9 mouse cellular contexts compared by ENCODE assay signal in the genomic region with DNA sequence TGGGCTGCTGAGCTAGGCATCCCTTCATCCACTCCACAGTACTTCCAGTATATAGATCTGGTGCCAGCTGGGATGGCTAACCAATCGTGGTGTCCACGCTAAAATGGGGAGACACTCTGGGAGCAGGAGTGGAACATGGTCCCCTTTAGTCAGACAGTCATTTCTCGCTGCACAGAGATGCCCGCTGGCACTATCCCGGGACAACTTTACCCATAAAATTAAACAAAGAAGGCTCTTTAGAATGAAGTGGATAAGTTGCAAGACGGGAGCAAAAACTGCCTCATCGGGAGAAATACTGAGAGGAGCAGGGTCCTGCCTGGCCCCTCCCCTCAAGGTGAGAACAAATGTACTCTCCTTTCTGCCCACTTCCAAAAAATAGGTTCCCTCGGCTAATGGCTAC. TPM values are rescaled to one million over a fixed set of nuclear protein-coding genes. Genes with fewer than 3 reads are reported as not detected.
DNase-seq lines count a peak whose midpoint lies in the region; ATAC-seq and TF ChIP-seq lines count a peak whose summit lies in the region.
"Had no signal": no experiment of that assay in that cellular context is flagged by ENCODE, and none has a peak within 500 bp of the region (broad histone marks: within the 10 kb centered on the region; RNA-seq: fewer than 3 reads in every experiment).

No protein-coding gene starts in this region.

- no peaks in the 10 kb centered on the region for H3K9me3 ChIP-seq in lung, postnatal 0 days (ENCODE audit: low read length)
- H3K9me3 ChIP-seq in limb, embryonic 13.5 days = no peaks in the 10 kb centered on the region
- H3K9me3 ChIP-seq in stomach, embryonic 16.5 days (replicated peaks; ENCODE audit: control insufficient read depth, low read length) = no peaks in the 10 kb centered on the region

- H3K4me1 ChIP-seq in lung, postnatal 0 days (ENCODE audit: insufficient read depth, low read depth, low read length) = peaks cover 3% of the 10 kb centered on the region; the same call in 1 of the 2 replicates
- peaks cover 18% of the 10 kb centered on the region for H3K4me1 ChIP-seq in limb, embryonic 13.5 days
- peaks cover 15% of the 10 kb centered on the region for H3K4me1 ChIP-seq in stomach, embryonic 16.5 days (ENCODE audit: control insufficient read depth, insufficient read depth, low read length)

- H3K27ac ChIP-seq in lung, postnatal 0 days (ENCODE audit: low read length) = no peak overlapping the region
- no peak overlapping the region for H3K27ac ChIP-seq in limb, embryonic 13.5 days
- no peak overlapping the region for H3K27ac ChIP-seq in stomach, embryonic 16.5 days (ENCODE audit: low read length)

- H3K9ac ChIP-seq in lung, postnatal 0 days (replicated peaks; ENCODE audit: low read depth) = no peak overlapping the region
- H3K9ac ChIP-seq in limb, embryonic 13.5 days = peak overlapping the region; percentile 85
- H3K9ac ChIP-seq in stomach, embryonic 16.5 days (ENCODE audit: low read length) = peak overlapping the region; percentile 89

- no peak for TF ChIP-seq CTCF in lung, postnatal 0 days (IDR thresholded peaks at IDR 0.05)

- H3K27me3 ChIP-seq in lung, postnatal 0 days (replicated peaks; ENCODE audit: insufficient read depth, low read length) = 0 out of 2 replicates have a peak, but pooled peaks cover 7% of the 10 kb centered on the region
- H3K27me3 ChIP-seq in limb, embryonic 13.5 days = peaks cover 34% of the 10 kb centered on the region
- H3K27me3 ChIP-seq in stomach, embryonic 16.5 days (ENCODE audit: control insufficient read depth, insufficient read depth, low read length) = no peaks in the 10 kb centered on the region

- H3K36me3 ChIP-seq in lung, postnatal 0 days (ENCODE audit: insufficient read depth, low read length) = no peaks in the 10 kb centered on the region
- H3K36me3 ChIP-seq in limb, embryonic 13.5 days = peaks cover 38% of the 10 kb centered on the region
- peaks cover 5% of the 10 kb centered on the region; the same call in 1 of the 2 replicates for H3K36me3 ChIP-seq in stomach, embryonic 16.5 days (ENCODE audit: control insufficient read depth, insufficient read depth, low read length)

- DNase-seq in cerebellum, adult 9-10 months = peak; percentile 63
- no peak for DNase-seq in cerebellum, adult 8-10 months
- no peak for DNase-seq in lung, postnatal 0 days (ENCODE audit: low spot score)
- no peak for DNase-seq in lung, adult 18-20 months
- no peak for DNase-seq in adrenal gland, adult 2 months
- no peak for DNase-seq in adrenal gland, postnatal 25 days

- H3K4me3 ChIP-seq in lung, postnatal 0 days (ENCODE audit: low read depth, low read length) = peak overlapping the region; percentile 70
- peak overlapping the region; percentile 94 for H3K4me3 ChIP-seq in limb, embryonic 13.5 days
- peak overlapping the region; percentile 75 for H3K4me3 ChIP-seq in stomach, embryonic 16.5 days (replicated peaks; ENCODE audit: low read length)

- ATAC-seq in lung, postnatal 0 days = no peak
- ATAC-seq in limb, embryonic 13.5 days (ENCODE audit: low FRiP score, low read depth) = no peak
- no peak for ATAC-seq in stomach, embryonic 16.5 days (ENCODE audit: insufficient read depth, low FRiP score)

- TF ChIP-seq EP300 in lung, postnatal 0 days (IDR thresholded peaks at IDR 0.05) = no peak

- 5% methylated on average over 8 of the region's 8 CpGs for WGBS in lung, postnatal 0 days
- 11% methylated on average over 8 of the region's 8 CpGs for WGBS in limb, embryonic 13.5 days
- 6% methylated on average over 8 of the region's 8 CpGs for WGBS in stomach, embryonic 16.5 days

- H3K4me2 ChIP-seq in lung, postnatal 0 days (replicated peaks; ENCODE audit: low read depth, low read length) = peak overlapping the region; percentile 100
- H3K4me2 ChIP-seq in limb, embryonic 13.5 days (replicated peaks) = peak overlapping the region; percentile 93
- H3K4me2 ChIP-seq in stomach, embryonic 16.5 days (ENCODE audit: low read depth, low read length) = peak overlapping the region; percentile 96

RNA-seq across cellular contexts. Expression of gene March9, which starts 1.3 kb away (rescaled TPM):
- polyA plus RNA-seq in lung, postnatal 0 days (2015; fragmentation: Nextera tagmentation; extraction: Ambion mirVana) = 0.63 and 0.86 TPM in 2 replicates
- polyA plus RNA-seq in limb, embryonic 13.5 days (2015; fragmentation: Nextera tagmentation; extraction: Ambion mirVana) = 1.5 and 1.8 TPM in 2 replicates
- 0.66 and 0.72 TPM in 2 replicates for polyA plus RNA-seq in stomach, embryonic 16.5 days (2015; fragmentation: Nextera tagmentation; extraction: Ambion mirVana)
- 10 to 100 TPM in 1 of 2 experiments, 1 to 10 TPM in 1; 5.4 to 12.2 TPM for total RNA-seq in adrenal gland, adult 2 months (2021)
- polyA plus RNA-seq in adrenal gland, adult 2 months (2012; rRNA removed) = 20.1 and 20.6 TPM in 2 replicates
- 8.6 and 10.9 TPM in 2 replicates for total RNA-seq in adrenal gland, postnatal 25 days (2021)

RNA-seq across cellular contexts. Expression of gene Cdk4, which starts 4.6 kb away (rescaled TPM):
- 358 and 362 TPM in 2 replicates for polyA plus RNA-seq in lung, postnatal 0 days (2015; fragmentation: Nextera tagmentation; extraction: Ambion mirVana)
- polyA plus RNA-seq in limb, embryonic 13.5 days (2015; fragmentation: Nextera tagmentation; extraction: Ambion mirVana) = 2,027 and 2,061 TPM in 2 replicates
- polyA plus RNA-seq in stomach, embryonic 16.5 days (2015; fragmentation: Nextera tagmentation; extraction: Ambion mirVana) = 1,208 and 1,239 TPM in 2 replicates
- total RNA-seq in adrenal gland, adult 2 months (2021) = 100 to 1,000 TPM; 166 to 233 TPM
- polyA plus RNA-seq in adrenal gland, adult 2 months (2012; rRNA removed) = 100 and 106 TPM in 2 replicates
- 218 and 247 TPM in 2 replicates for total RNA-seq in adrenal gland, postnatal 25 days (2021)

RNA-seq across cellular contexts. Expression of gene Cyp27b1, which starts 10.7 kb away (rescaled TPM):
- 0.13 TPM in 1 of 2 replicates, not detected in the other for polyA plus RNA-seq in lung, postnatal 0 days (2015; fragmentation: Nextera tagmentation; extraction: Ambion mirVana)
- polyA plus RNA-seq in limb, embryonic 13.5 days (2015; fragmentation: Nextera tagmentation; extraction: Ambion mirVana) = 0.10 and 0.15 TPM in 2 replicates
- polyA plus RNA-seq in stomach, embryonic 16.5 days (2015; fragmentation: Nextera tagmentation; extraction: Ambion mirVana) = 0.21 and 0.37 TPM in 2 replicates
- under 1 TPM; 0.28 to 0.61 TPM for total RNA-seq in adrenal gland, adult 2 months (2021)
- 0.28 and 0.35 TPM in 2 replicates for polyA plus RNA-seq in adrenal gland, adult 2 months (2012; rRNA removed)
- total RNA-seq in adrenal gland, postnatal 25 days (2021) = 0.33 TPM in 1 of 2 replicates, not detected in the other
- total RNA-seq: hematopoietic stem cell, adult 5-6 weeks had no signal

RNA-seq across cellular contexts. Expression of gene Tspan31, which starts 11.4 kb away (rescaled TPM):
- polyA plus RNA-seq in lung, postnatal 0 days (2015; fragmentation: Nextera tagmentation; extraction: Ambion mirVana) = 99.5 and 110 TPM in 2 replicates
- 174 and 188 TPM in 2 replicates for polyA plus RNA-seq in limb, embryonic 13.5 days (2015; fragmentation: Nextera tagmentation; extraction: Ambion mirVana)
- polyA plus RNA-seq in stomach, embryonic 16.5 days (2015; fragmentation: Nextera tagmentation; extraction: Ambion mirVana) = 158 and 177 TPM in 2 replicates
- total RNA-seq in adrenal gland, adult 2 months (2021) = 100 to 1,000 TPM; 115 to 129 TPM
- 53.3 and 62.3 TPM in 2 replicates for polyA plus RNA-seq in adrenal gland, adult 2 months (2012; rRNA removed)
- total RNA-seq in adrenal gland, postnatal 25 days (2021) = 103 and 108 TPM in 2 replicates

RNA-seq across cellular contexts. Expression of gene Agap2, which starts 16.4 kb away (rescaled TPM):
- polyA plus RNA-seq in lung, postnatal 0 days (2015; fragmentation: Nextera tagmentation; extraction: Ambion mirVana) = 0.04 and 0.32 TPM in 2 replicates
- polyA plus RNA-seq in limb, embryonic 13.5 days (2015; fragmentation: Nextera tagmentation; extraction: Ambion mirVana) = 0.29 and 0.43 TPM in 2 replicates
- 0.09 and 0.62 TPM in 2 replicates for polyA plus RNA-seq in stomach, embryonic 16.5 days (2015; fragmentation: Nextera tagmentation; extraction: Ambion mirVana)
- 1 to 10 TPM; 2.2 to 3.8 TPM for total RNA-seq in adrenal gland, adult 2 months (2021)
- 8.7 and 9.8 TPM in 2 replicates for polyA plus RNA-seq in adrenal gland, adult 2 months (2012; rRNA removed)
- 2.6 and 3.8 TPM in 2 replicates for total RNA-seq in adrenal gland, postnatal 25 days (2021)
